Mouse (Mus musculus): Measurements from ENCODE around the gene 9930021J03Rik.

9930021J03Rik gene

DNA sequence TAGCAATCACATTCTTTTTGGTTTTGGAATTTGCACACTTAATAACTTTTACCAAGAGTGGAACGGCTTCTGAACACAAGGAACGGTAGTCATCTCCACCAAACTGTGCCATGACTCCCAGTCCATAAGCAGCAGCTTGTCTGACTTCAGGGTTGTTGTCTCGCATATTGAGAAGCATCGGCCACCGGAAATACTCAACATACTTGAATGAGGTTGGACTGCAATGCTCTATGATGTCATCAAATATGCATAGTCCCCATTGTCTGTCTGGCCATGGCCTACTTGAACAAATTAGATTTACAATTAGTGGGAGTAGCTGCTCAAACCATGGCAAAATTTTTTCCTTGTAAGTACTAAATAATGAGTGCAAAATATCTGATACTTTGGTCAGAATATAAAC lies 4.2 kb upstream of the 9930021J03Rik start:
- no peak for DNase-seq (ENCODE audit: low spot score in 2 of 2)

DNA sequence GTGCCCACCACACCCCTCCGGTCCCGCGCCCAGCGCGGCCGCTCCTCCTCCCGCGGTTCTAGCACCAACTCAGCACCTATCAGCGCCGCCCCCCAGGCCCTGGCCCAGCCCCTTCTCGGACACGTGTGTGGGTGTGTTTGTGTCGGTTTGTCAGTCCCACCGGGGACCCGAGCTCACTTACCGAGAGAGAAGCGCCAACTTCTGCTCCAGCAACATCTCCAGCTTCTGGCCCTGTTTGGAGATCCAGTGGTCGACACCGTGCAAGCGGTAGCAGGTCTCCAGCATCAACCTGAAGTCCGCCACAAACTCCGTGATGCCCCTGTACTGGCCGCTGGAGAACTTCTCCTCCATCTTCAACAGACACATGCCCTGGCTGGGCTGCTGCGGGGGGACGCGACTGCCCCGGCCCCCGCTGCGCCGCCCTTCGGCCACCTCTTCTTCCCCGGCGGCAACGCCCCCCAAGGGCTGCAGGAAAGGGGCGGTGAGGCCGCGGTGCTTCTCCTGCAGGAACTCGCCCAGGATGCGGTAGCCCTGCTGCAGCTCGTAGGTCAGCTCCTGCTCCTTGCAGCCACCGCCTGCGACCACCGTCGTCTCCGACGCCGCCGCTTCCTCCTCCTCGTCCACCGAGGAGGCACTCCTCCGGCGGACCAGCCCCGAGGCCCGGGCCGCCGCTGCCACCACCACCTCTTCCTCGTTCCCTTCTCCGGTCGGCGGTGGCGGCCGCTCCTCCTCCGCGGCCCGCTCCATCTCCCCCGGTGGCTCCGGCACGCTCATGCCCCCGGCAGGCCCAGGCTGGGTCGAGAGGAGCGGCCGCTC lies 480 bp downstream of the 9930021J03Rik start:
- peak; percentile 36 to 37 for DNase-seq (ENCODE audit: low spot score in 2 of 2)

DNA sequence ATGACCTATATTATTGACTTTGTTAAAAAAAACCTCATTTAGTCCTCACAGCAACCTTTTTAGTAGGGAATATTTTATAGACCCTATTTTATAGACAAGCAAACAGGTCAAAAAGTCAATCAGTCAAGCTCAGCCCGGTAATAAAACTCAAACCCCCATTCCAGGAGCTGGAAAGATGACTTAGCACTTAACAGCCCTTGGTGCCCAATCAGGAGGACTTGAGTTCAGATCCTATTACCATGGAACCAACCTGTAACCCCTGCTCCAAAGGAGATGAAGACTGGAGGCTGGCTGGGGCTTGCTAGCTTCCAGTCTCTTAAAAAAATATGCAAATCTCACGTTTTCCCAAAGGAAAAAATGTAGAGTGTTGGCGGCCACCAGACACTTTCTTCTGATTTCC lies 1.8 kb downstream of the 9930021J03Rik start:
- DNase-seq (ENCODE audit: low spot score in 2 of 2): no peak

DNA sequence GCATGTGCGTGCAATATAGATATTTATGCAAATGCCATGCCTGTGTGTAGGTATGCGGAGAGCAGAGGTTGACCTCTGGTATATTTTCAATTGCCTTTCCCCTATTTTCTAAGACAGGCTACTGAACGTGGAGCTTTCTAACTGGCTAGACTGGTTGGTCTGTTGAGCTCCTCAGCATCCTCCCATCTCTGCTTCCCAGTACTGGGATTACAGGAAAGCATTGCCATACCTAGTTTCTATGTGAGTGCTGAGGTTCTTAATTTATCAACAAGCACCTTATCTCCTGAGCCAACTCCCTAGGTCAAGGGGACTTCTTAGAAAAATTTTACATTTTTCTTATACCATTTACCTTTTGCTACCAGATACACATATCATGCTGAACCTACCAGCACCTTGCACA lies 8.4 kb downstream of the 9930021J03Rik start:
- DNase-seq (ENCODE audit: low spot score in 2 of 2): no peak

GRCm38 (mm10) chr19:29787997-29788396 lies 17.8 kb downstream of the 9930021J03Rik start:
- no peak for DNase-seq (ENCODE audit: low spot score in 2 of 2)

DNA sequence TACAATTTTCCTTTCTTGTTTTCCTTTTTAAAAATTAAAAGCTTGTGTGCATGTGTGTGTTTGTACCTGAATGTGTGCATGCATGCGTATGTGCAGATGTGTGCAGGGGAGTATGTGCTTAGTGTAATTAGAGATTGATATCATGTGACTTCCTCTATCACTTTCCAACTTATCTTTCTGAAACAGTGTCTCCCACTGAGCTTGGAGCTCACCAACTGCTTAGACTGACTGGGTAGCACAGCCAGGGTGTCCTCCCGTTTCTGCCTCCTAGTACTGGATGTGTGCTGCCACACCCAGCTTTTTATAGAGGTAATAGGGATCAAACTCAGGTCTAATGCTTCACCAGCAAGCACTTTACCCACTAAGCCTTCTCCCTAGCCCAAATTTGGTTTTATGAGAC lies 22.9 kb downstream of the 9930021J03Rik start:
- no peak for DNase-seq (ENCODE audit: low spot score in 2 of 2)

GRCm38 (mm10) chr19:29753939-29754338 lies 51.9 kb downstream of the 9930021J03Rik start:
- no peak for DNase-seq (ENCODE audit: low spot score in 2 of 2)

- no peak for DNase-seq (ENCODE audit: low spot score in 2 of 2)
These were observed 54.8 kb downstream of the 9930021J03Rik start for GRCm38 (mm10) chr19:29750994-29751393.

GRCm38 (mm10) chr19:29743531-29743930 lies 62.3 kb downstream of the 9930021J03Rik start:
- no peak for DNase-seq (ENCODE audit: low spot score in 2 of 2)

GRCm38 (mm10) chr19:29740661-29741060 lies 65.1 kb downstream of the 9930021J03Rik start:
- no peak for DNase-seq (ENCODE audit: low spot score in 2 of 2)

- DNase-seq (ENCODE audit: low spot score in 2 of 2): no peak
These were observed 66.2 kb downstream of the 9930021J03Rik start for GRCm38 (mm10) chr19:29739608-29740007.

DNA sequence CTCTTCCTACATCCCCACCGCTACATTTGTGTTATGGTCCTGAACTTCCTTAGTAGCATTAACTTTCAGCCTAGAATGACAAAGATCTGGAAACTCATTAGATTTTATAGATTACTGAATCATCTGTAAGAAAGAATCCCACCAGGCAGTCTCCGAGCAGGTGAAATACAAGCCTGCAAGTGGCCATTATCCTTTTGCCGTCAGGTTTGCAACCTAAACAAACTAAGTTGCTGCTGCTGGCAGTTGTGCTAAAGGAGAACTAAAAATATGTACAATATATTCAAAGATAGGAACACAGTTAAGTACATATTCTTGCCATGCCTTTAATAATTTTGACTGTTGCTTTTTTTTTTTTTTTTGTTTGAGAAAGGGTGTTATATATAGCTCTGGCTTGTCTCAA lies 70.4 kb downstream of the 9930021J03Rik start:
- no peak for DNase-seq (ENCODE audit: low spot score in 2 of 2)

- no peak for DNase-seq (ENCODE audit: low spot score in 2 of 2)
These were observed 87.3 kb downstream of the 9930021J03Rik start for GRCm38 (mm10) chr19:29718476-29718875.

DNA sequence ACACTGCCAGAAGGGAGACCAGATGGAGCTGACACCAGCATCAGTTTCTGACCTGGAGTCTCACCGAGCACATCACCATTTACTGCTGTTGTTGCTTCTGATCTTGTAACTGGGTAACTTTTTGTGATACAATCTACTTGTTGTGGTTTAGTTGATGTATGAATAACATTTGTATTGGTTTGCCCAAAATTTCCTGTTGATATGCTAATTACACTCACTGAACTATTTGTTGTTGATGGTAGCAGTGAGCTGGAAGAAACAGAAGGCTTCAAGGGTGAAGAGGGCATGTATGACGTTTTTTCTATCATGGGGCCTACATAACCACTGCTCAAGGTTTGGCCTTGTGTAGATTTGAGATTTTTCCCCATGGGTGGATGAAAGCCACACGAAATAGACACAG lies 87.9 kb downstream of the 9930021J03Rik start:
- DNase-seq (ENCODE audit: low spot score in 2 of 2): no peak

DNA sequence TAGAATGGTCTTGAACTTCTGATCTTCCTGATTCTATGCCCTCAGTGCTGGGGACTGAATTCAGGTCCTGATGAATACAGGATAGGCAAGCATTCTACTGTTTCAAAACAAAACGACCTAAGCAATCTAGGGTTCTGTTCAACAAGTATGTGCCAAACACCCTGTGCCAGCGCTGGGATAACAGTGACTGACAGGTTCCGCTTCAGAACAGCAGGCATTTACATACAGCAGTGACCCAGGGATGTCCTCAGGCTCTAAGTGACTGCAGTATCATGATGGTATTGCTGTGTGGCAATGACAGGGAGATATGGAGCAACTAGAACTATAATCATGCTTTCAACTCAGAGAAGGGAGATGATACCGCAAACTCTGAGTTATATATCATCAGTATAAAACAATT lies 92.3 kb downstream of the 9930021J03Rik start:
- DNase-seq (ENCODE audit: low spot score in 2 of 2): no peak

- DNase-seq (ENCODE audit: low spot score in 2 of 2): no peak
These were observed 96.3 kb downstream of the 9930021J03Rik start for GRCm38 (mm10) chr19:29709461-29709860.

- DNase-seq (ENCODE audit: low spot score in 2 of 2): no peak
These were observed 97.3 kb downstream of the 9930021J03Rik start for GRCm38 (mm10) chr19:29708461-29708860.

DNA sequence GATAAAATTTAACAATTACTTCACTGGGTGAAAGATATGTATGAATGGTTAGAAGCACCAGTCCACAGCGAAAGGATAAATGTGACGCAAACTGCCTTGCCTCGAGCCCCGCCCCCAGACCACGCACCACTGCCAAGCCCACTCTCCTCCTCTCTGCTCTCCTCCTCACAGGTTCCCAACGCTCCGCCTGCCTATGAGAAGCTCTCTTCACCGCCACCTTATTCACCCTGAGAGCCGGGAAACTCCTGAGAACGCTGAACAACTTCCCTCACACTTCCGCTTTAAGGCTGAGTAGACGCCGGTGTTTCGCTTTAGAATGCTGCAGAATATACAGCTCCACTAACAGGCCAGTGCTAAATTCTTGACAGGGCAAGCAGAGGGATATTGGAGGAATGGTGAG lies 97.8 kb downstream of the 9930021J03Rik start:
- DNase-seq (ENCODE audit: low spot score in 2 of 2): no peak

DNA sequence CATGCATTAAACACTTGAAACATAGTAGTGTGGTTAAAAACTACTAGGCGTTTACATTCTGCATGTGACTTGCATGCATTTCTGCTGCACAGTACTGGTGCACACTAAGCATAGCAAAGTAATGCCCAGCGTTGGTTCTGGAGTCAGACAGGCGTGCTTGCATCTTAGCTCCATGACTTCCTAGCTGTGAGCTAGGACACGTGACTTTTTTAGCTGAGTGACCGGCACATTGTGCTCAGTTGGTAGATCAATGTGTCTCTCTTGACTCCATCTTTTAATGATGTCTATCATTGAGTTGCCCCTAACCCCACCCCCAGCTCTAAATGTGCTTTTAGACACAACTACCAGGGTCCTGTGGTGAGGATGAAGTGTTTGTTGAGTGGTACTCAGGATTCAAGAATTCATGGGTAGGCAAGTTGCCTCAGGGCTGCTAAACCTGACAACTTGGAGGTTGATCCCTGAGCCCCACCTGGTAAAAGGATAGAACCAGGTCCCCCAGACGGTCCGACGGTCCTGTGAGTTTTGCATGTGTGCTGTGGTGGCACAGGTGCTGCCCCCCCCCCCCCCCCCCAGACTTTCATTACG lies 98.4 kb downstream of the 9930021J03Rik start:
- no peak for DNase-seq (ENCODE audit: low spot score in 2 of 2)

GRCm38 (mm10) chr19:29704436-29704835 lies 101.4 kb downstream of the 9930021J03Rik start:
- no peak for DNase-seq (ENCODE audit: low spot score in 2 of 2)

DNA sequence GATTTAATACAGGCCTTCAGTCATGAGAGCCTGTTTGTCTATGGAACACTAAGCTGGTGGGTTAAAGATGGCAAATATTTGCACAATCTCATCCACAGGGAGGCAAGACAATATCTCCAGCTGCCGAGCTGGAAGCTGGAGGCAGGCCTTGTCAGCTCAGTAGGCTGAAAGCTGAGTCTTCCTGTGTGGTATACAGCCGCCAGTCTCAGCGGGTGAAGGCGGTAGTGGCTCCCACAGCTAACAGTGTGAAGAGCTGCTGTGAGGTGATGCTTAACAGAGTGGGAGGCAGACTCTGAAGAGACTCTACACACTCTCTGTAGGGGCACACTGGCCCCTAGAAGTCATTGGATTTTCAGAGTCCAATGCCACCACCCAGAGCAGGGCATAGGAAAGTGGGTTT lies 104.1 kb downstream of the 9930021J03Rik start:
- DNase-seq (ENCODE audit: low spot score in 2 of 2): no peak

- DNase-seq (ENCODE audit: low spot score in 2 of 2): no peak
These were observed 108.4 kb downstream of the 9930021J03Rik start, which contains the start of gene Mlana for GRCm38 (mm10) chr19:29697245-29697874. Gene Mlana (plus strand): TSS chr19:29697824.

- no peak for DNase-seq (ENCODE audit: low spot score in 2 of 2)
These were observed 108.9 kb downstream of the 9930021J03Rik start for GRCm38 (mm10) chr19:29696840-29697239.
